Mouse (Mus musculus): Measurements from ENCODE around the gene Vmn2r73. TPM values are rescaled to one million over a fixed set of nuclear protein-coding genes. Genes with fewer than 3 reads are reported as not detected.

Gene Vmn2r73
- polyA plus RNA-seq (2012) = not detected in 2 replicates

DNA sequence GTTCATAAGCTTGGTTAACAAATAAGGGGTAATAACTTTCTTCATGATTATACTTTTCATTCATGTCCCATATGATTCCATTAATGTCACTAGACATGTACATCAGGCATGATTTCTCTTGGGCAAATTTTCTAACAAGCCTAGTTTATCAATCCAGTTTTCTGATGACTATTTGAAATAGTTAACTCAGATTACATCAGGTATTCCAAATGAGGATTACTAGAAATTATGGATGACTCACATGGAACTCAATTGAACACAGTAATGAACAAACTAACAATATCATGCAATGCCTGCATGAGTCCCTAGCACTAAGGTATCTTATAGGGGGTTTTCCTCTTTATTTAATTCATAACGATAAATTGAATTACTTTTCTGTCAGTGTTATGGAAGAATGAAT lies at the start of gene Vmn2r73:
Gene Vmn2r73, minus strand, starts transcription at position 101 of the 400 bp plus-strand sequence.

Other genes starting within 250 kb of the Vmn2r73 start
- gene Vmn2r72, start 121.2 kb downstream of the Vmn2r73 start, polyA plus RNA-seq (2012) = not detected in 2 replicates
- gene Vmn2r74, start 85.4 kb upstream of the Vmn2r73 start, polyA plus RNA-seq (2012) = not detected in 2 replicates

Data from megakaryocyte-erythroid progenitor cell, adult 5 weeks (primary cell).